Mouse (Mus musculus) adrenal gland, postnatal 14 days (tissue): ENCODE measurements around the gene Olfr1186. TPM values are rescaled to one million over a fixed set of nuclear protein-coding genes. Genes with fewer than 3 reads are reported as not detected.
"Not testable (repeated sequence)": the region's sequence is repeated elsewhere in the genome, so short reads cannot be mapped to it uniquely, and the experiment has no call there.

Experiments used
- DNase-seq: peaks from one replicate; pipeline ENCODE4 v3.0.0; 2021; ENCODE audit warnings: mixed read lengths
- long read RNA-seq, 2 experiments: library from polyadenylated mRNA; stranded (forward); transcript quantifications; one replicate each; pipeline ENCODE4 v2.0.0; 2021
- total RNA-seq: library from RNA; stranded (reverse); gene quantifications from 2 replicates; pipeline ENCODE4 v1.2.3, GENCODE M21; 2021

The Olfr1186 gene
- not detected in 2 replicates for total RNA-seq
- long read RNA-seq, experiment 1: 0 reads
- long read RNA-seq, experiment 2: 0 reads

GRCm38 (mm10) chr2:88518251-88518650 is at the start of gene Olfr1186:
Gene Olfr1186, plus strand, starts transcription at chr2:88518551.
- DNase-seq: no peak

GRCm38 (mm10) chr2:88483298-88483697 is 35.1 kb upstream of the Olfr1186 start, which contains the start of gene Olfr1184:
Gene Olfr1184, plus strand, starts transcription at chr2:88483598.
- DNase-seq: no peak

DNA sequence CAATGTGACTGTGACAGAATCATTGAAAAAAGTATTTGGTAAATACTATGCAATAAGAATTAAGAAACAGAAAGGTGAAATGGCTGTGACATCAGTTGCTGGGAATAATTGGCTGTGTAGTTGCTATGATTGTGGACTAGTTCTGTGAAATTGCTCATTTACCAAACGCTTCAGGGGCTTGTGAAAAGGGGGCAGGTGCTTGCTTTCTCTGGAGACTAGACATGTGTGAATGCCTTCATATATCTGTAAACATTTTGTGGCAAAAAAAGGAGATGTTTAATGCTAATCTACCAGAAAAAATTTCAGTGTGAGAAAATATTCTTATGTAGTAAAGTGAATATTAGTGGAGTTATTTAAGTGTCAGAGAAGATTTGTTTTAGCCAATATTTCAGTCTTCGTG is 25.3 kb upstream of the Olfr1186 start, which contains the start of gene Olfr1185-ps1:
Olfr1185-ps1 (plus strand) TSS at position 301 of the 400 bp plus-strand sequence.
- DNase-seq: no peak

DNA sequence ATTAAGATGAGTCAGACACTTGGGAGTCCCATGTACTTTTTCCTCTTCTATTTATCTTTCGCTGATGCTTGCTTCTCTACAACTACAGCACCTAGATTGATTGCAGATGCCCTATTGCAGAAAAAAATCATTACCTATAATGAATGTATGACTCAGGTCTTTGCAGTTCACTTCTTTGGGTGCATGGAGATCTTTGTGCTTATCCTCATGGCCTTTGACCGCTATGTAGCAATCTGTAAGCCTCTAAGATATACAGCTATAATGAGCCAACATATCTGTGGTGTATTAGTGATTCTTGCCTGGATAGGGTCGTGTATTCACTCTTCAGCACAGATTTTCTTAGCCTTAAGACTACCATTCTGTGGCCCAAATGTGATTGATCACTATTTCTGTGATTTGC is 7.4 kb downstream of the Olfr1186 start:
- DNase-seq: no peak

DNA sequence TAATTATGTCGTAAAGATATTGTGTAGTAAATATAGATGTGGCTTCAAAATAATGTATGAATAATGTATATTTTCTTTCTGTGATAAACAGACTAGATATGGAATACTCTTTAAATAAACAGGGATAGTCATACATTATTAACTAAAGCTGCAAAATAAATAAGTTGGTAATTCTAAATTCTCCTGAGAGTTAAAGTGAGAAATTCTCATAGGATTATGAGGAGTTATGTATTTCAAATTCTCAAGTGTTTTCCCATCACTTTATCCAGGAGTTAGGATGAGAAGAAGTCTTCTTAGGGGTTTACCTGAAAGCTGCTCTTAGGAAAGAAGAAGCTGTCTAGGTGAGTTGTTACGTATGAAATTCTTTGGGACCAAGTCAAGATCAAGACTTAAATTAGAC is 38.3 kb downstream of the Olfr1186 start, which contains the start of gene Olfr1188:
Olfr1188 (plus strand) TSS at position 301 of the 400 bp plus-strand sequence.
- no peak for DNase-seq

DNA sequence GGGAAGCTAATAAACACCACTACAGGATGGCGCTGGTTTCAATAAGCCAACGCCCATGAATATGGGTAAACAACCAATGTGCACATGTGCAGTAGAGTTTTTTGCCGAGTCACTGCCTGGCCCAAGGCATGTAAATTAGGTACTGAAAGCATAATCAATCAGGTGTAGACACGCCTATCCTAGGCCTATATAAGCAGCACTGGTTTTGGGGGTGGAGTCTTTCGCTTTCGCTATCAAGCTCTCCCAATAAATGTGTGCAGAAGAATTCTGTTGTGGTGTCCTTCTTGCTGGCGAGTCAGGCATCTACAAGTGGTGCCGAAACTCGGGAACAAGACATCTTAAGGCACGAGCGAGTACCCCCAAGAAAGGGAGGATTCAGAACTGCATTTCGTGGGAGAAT is 54.3 kb downstream of the Olfr1186 start:
- DNase-seq: not testable (repeated sequence)

Other genes with a start within 250 kb of the Olfr1186 start
- not detected in 2 replicates for gene Olfr1173, start 238.7 kb upstream of the Olfr1186 start, total RNA-seq
- not detected in 2 replicates for gene Olfr1174-ps, start 203.4 kb upstream of the Olfr1186 start, total RNA-seq
- gene Olfr1175-ps, start 191.3 kb upstream of the Olfr1186 start, total RNA-seq: not detected in 2 replicates
- gene Olfr1176, start 181.8 kb upstream of the Olfr1186 start, total RNA-seq: not detected in 2 replicates
- gene Olfr1177-ps, start 172.1 kb upstream of the Olfr1186 start, total RNA-seq: not detected in 2 replicates
- not detected in 2 replicates for gene Olfr1178, start 131.5 kb upstream of the Olfr1186 start, total RNA-seq
- not detected in 2 replicates for gene Olfr1179, start 112.1 kb upstream of the Olfr1186 start, total RNA-seq
- gene Olfr1180, start 99.4 kb upstream of the Olfr1186 start, total RNA-seq: not detected in 2 replicates
- not detected in 2 replicates for gene Olfr1181, start 92.4 kb upstream of the Olfr1186 start, total RNA-seq
- gene Gm13757, start 69.4 kb upstream of the Olfr1186 start, total RNA-seq: not detected in 2 replicates
- gene Olfr1183, start 63.7 kb upstream of the Olfr1186 start, total RNA-seq: not detected in 2 replicates
- gene Olfr1184, start 35.0 kb upstream of the Olfr1186 start, total RNA-seq: not detected in 2 replicates
- not detected in 2 replicates for gene Olfr1185-ps1, start 25.2 kb upstream of the Olfr1186 start, total RNA-seq
- not detected in 2 replicates for gene Olfr1188, start 38.4 kb downstream of the Olfr1186 start, total RNA-seq
- not detected in 2 replicates for gene Olfr1189, start 67.9 kb downstream of the Olfr1186 start, total RNA-seq
- gene Olfr1191-ps1, start 122.0 kb downstream of the Olfr1186 start, total RNA-seq: not detected in 2 replicates
- gene Olfr1192-ps1, start 130.0 kb downstream of the Olfr1186 start, total RNA-seq: not detected in 2 replicates
- not detected in 2 replicates for gene Olfr1193, start 157.1 kb downstream of the Olfr1186 start, total RNA-seq
- not detected in 2 replicates for gene Olfr1195, start 170.6 kb downstream of the Olfr1186 start, total RNA-seq
- not detected in 2 replicates for gene Olfr1196, start 186.0 kb downstream of the Olfr1186 start, total RNA-seq
- gene Olfr1197, start 213.8 kb downstream of the Olfr1186 start, total RNA-seq: not detected in 2 replicates
- gene Olfr1198, start 232.8 kb downstream of the Olfr1186 start, total RNA-seq: not detected in 2 replicates
- gene Olfr1199, start 241.9 kb downstream of the Olfr1186 start, total RNA-seq: not detected in 2 replicates